Mouse (Mus musculus) heart, adult 9 months (tissue): ENCODE measurements around the gene 4930558K02Rik.

Source experiments
- DNase-seq, 2 experiments: peaks; one replicate each; pipeline ENCODE4 v3.0.0; 2022; ENCODE audit warnings: low spot score in 2 of 2

4930558K02Rik gene

DNA sequence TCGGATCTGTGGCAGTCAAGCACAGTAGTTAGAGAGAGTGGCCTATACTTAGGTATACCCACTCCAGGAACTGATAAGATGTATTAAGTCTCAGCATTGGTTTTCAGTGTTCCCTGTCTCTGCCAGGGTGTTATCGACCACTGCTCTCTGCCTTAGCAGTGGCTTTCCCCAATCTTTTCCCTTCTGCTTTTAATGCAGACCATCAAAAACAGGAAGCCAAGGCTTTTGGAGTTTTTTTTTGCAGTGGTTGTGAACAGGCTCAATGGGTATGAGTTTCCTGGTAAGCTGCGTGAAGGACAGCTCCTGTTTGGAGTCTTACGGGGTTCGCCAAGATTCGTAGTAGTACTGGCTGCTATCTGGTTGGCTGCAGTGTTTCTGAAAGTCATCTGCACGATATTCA, 13.0 kb upstream of the 4930558K02Rik start:
- no peak for DNase-seq

DNA sequence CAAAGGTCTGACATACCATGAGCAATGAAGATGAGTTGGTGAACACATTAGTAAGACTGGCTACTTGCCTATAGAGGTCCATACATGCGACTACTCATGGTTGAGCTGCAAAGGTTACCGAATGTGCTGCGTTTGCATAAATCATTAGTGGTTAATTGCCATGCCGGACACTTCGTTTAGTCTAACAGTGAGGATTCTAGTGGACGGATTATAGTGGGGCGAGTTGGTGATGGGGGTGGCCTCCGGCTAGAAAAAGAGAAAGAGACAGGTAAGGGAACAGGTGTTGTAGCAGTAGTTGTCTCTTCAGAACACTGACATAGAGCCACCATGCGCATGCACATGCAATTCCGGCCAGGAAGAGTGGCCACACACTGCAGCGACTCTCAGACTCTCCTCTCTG, 12.4 kb upstream of the 4930558K02Rik start:
- DNase-seq: no peak

DNA sequence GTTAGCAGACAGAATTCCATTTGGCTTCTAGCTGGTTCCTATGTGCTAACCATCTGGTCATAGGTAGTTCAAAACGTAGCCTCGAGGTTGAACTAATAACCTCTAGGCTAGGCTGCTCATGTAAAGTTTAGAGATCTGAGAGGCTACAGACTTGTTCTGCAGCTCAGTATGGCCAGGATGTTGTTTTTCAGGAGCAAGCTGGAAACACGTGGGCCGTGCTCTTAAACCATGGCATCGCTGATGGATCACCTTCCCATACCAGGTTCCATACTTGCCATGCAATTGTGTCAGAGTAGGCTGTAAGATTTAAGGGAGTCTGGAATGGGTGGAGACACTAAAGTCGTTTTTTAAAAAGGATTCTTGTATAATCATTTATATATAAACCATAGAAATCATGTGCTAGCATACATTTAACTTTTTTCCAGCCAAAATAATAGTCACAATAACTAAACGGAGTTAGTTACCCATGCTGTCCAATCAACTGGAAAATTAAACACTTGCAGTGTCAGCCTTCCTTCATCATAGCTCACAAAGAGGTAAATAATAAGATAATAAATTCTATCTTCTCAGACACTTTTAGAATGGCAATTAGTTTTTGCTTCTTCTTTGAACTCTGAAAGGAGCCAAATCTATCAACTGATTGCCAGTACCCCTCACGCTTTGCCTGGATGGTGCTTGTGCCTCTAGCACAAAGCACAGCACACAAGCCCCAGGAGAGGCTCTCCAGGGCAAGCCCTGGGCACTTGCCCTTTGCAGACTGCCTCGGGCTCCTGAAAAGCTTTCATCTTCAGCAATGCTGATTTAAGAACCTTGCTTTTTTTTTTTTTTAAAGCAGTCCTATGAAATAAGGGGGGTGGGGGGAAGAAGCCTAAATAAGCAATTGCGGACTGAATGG, 11.5 kb upstream of the 4930558K02Rik start:
- no peak for DNase-seq

DNA sequence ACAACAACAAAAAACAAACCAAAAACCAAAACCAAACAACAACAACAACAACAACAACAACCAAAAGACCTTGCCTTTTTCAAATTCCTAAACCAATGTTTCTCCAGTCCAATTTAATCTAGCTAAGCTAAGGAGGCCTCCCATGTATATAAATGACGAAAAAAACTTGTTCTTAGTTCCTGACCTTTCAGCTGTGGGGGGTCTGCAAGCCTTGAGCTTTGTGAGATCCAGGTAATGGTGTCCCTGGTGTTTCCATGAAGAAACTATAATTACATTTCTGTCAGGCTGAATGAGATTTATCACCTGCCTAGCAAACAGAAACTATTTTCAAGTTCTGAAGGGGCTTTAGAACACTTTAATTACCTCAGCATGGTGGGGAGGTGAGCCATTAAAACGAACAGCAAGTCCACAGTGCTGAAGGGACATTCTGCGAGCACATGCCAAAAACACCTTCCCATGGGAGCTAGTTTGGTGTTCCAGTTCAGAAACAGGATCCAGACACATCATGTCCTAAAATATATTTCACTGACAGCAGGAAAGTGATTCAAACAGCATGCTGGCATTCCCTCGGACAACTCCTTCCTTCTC, 4.6 kb upstream of the 4930558K02Rik start:
- peak; percentile 56 to 60 for DNase-seq

DNA sequence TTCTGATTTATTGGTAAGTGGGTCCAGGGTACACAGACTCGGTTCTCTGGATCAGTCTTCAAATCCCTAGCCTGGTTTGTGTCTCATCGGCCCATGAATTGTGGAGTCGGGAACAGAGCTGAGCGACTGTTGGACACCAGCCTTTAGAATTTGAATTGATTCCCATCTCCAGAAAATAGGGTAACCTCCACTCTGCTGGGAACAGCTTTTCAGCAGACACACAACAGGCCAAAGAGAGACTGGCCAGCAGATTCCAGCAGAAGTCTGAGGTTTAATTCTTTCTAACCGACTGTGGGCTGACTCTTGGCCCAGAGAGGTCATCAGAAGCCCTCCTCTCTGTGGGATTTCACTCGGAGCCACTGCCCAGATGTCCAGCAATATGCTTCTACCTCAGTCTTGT, 4.0 kb upstream of the 4930558K02Rik start:
- DNase-seq: peak; percentile 46 to 65

DNA sequence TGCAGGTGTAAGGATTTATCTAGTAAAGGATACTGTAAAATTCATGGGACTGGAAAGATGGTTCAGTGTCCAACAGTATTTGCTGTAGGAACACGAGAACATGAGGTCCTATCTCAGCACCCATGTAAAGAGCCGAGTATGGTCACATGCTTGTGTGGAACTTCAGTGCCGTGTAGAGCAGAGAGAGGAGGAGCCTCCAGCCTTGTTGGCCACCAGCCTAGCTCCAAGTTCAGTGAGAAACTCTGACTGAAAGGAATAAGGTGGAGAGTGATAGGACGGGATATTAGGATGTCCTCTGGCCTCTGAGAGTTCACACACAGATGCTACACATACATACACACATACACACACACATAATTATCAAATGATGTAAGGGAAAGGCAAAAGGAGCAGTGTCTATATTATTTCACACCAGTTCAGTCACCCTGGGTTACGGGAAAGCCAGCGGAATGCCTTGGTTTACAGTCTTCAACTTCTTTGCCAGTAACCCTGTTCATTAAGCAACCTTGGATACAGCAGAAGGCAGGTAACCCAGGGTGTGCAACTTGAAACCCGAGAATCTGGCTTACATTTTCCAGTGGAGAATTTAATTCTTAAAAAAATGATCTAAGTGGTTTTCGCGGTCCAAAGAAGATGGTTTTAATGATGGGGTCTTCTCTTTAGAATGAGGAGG, 1.3 kb upstream of the 4930558K02Rik start:
- DNase-seq: no peak

DNA sequence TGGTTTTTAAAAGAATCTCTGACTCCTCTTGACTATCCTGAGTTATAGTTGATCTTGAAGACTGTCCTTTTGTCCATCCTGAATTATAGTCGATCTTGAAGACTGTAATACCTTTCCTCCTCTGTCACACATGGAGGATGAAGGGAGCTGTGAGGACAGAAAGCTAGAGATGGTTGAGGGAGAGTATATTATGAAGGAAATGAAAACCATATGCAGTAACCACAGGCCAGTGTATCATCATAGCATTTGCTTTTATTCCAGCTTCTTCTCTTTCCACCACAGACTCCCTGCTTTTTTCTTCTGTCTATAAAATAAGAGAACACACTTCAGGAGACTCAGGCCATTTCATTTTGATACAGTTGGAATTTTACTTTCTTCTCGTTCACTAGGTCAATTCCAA, 610 bp upstream of the 4930558K02Rik start:
- no peak for DNase-seq

DNA sequence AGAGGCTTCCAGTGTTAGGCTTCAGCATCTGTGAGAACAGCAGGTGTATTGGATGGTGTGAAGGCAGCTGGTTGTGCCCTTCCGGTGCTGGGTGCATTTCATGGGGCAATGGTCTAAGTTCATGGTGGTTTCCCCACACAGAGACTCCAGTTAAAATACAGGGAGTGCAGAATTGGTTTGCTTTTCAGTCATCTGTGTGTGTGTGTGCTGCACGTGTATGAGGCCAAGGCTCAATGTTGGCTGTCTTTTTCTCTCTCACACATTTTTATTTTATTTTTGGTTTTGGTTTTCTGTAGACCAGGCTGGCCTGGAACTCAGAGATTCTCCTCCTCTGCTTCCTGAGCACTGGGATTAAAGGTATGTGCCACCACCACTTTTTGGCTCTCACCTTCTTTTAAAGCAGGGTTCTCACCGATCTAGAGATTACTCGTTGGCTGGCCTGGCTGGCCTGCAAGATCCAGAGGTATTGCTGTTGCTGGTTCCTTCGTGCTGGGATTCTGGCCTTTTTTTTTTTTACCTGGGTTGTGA, 1.2 kb downstream of the 4930558K02Rik start:
- no peak for DNase-seq

DNA sequence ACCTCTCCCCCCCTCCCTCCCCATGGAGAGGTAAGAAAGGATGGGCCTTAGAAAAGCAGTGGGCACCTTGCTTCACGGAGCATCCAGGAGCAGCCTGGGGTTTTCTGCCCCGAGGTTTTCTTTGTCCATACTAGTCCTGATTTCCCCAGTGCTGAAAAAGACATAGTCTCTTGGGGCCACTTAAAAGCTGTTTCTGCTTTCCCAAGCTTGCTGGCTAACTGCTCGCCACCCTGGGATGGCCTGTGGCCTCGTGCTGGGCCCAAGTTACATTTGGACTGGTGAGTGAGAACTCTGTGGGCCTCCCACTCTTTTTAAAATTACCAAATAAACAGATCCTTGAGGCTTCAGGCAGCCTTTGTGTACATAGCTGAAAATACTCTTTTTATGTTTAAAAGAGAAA, 2.1 kb downstream of the 4930558K02Rik start:
- DNase-seq: peak; percentile 44 to 60

DNA sequence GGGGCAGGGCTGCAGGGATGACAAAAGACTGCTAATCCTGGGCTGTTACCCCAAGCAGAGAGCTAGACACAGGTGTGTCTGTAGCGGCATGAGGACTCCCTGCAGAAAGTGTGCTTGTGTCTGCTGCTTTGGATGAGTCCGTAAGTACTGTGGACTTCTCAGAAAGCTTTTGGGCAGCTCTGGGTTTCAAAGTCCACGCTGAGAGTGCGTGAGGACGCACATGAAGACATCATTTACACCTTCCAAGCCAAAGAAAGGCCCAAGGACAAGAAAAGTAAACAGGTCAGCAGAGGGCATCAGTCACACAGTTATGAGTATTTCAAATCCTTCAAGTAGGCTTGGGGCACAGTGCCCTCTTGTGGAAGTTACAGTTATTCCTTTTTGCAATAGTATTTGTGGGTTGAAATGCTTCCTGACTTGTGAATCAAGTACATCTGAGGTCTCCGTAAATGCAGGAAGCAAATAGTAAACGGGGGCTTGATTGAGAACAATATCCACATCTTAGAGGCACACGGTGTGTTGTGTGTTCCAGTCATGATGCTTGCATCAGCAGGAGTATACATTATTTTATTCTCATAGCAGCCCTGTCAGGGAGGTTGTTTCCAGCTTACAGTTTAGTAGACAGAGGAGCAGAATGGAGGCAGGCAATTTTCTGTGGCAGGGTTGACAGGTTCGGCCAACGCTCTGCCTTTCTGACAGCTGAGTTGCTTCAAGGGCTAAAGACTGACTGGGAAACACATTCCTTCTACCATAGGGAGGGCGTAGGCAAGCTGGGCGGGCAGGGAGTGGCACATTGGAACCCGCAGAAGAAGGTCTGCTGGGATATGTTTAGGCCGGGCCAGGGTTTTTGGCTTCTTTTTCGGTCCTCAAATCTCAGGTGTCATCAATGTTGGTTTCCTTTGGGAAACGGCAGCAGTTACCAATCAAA, 2.9 kb downstream of the 4930558K02Rik start:
- DNase-seq: peak; percentile 61 to 82

DNA sequence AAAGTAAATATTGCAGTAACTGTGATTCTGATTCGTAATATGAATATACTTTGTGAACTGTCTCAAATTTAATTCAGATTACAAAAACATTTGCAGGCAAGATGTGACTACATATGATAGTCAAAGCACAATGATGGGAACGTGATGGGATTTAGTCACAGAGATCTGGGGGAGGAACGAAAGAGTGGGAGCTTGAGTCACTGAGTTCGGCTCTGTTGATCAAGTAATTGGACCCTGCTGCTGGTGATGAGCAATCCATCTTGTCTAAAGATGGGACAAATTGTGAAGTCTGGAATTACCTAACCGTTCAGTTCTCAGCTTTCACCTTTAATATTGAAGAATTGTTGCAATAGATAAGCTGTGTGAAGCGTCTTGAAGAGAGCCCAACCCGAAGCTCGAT, 7.2 kb downstream of the 4930558K02Rik start:
- no peak for DNase-seq

DNA sequence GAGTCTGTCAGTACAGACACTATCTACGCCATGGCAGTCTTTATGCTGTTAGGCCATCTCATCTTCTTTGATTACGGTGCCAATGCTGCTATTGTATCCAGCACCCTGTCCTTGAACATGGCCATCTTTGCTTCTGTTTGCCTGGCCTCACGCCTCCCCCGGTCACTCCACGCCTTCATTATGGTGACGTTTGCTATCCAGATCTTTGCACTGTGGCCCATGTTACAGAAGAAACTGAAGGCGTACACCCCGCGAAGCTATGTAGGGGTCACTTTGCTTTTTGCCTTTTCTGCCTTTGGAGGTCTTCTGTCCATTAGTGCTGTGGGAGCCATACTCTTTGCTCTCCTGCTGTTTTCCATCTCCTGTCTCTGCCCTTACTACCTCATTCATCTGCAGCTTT, 8.6 kb downstream of the 4930558K02Rik start:
- no peak for DNase-seq

DNA sequence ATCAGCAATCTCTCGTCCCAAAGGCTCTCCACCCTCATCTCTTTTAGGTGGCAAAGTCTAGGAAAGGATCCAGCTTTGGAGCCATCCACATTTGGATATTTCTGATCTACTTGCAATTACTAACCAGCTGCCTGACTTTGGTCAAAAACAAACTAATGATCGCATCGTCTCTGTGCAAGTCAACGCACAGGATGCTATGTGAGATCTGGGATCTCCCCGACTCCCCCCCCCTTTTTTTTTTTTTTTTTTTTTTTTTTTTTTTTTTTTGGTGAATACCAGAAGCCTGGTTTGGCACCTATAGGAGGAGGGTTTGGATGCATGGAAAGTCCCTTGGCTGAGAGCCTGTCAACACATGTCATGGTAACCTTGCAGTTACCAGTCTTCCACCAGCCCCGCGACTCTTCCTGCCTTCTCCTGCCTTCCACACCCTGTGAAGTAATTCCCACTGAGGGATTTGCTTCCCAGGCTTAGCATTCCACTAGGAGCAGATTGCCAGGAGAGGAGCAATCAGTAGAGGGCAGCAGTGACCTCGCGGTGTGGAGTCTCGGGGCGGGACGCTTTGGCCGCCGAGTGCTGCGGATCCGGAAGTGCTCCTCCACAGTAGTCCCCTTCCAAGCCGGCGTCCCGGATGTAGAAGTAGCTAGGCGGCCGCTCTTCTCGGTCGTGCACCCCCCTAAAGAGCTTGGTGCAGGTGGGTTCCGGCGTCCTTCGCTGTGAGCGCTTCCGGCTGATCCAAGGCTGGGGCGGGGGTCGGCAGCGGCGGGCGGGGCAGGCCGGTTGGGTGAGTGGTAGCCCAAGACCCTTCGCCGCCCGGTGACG, 10.6 kb downstream of the 4930558K02Rik start, which contains the start of gene Pigc:
TSS of gene Pigc (plus strand) at position 598 of the 819 bp plus-strand sequence.
- DNase-seq: peak; percentile 91 to 95

DNA sequence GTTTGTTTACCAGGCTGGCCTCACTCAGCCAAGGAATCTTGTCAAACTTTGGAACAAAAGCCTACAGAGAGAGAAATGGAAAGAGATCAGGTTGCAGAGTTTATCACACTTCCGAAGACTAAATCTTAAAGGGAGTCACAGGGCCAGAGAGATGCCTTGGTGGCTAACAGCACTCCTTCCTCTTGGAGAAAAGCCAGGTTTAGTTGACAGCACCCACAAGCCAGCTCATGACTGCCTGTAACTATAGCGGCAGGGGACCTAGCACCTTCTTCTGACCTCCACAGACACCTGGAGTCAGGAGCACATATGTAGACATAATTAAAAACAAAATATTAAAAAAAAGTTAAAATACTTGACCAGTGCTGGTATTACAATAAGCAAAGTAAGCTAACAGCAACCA, 11.5 kb downstream of the 4930558K02Rik start:
- DNase-seq: no peak

DNA sequence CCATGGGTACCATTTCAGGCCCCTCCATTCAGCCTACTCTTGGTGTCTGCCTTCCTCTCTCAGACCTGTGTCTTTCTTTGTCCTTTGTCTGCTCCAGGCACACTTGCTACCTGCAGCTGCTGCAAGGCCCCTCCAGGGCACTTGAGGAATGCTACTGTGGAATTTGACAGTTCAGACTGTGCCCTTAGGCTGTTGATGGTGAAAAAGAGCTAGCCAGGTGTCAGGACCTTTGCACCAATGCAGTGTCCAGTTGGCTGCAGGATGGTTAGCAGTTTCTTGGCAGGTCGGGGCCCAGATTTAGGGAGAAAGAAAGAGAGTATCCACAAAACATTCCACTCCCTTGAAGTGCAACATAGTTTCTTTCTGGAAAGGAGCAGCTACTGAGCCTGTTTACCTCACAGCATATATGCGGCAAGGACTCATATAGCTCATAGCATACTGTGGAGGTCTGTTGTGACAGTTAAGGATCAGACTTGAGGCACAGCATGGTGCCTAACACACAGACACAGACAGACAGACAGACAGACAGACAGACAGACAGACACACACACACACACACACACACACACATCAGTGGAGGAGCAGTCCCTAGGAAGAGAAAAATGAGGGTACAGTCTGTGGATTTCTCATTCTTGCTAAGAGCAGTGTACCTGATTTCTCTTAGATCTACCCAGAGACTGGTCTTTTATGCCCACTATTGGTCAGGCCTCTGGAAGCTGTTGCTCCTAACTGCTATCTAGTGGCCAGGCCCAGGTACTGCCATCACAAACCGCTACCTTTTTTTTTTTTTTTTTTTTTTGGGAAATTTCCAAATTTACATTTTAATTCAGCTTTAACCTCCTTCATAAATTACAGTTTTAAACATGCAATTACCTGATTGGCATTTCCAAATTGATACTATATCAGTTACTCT, 16.7 kb downstream of the 4930558K02Rik start:
- DNase-seq: no peak

DNA sequence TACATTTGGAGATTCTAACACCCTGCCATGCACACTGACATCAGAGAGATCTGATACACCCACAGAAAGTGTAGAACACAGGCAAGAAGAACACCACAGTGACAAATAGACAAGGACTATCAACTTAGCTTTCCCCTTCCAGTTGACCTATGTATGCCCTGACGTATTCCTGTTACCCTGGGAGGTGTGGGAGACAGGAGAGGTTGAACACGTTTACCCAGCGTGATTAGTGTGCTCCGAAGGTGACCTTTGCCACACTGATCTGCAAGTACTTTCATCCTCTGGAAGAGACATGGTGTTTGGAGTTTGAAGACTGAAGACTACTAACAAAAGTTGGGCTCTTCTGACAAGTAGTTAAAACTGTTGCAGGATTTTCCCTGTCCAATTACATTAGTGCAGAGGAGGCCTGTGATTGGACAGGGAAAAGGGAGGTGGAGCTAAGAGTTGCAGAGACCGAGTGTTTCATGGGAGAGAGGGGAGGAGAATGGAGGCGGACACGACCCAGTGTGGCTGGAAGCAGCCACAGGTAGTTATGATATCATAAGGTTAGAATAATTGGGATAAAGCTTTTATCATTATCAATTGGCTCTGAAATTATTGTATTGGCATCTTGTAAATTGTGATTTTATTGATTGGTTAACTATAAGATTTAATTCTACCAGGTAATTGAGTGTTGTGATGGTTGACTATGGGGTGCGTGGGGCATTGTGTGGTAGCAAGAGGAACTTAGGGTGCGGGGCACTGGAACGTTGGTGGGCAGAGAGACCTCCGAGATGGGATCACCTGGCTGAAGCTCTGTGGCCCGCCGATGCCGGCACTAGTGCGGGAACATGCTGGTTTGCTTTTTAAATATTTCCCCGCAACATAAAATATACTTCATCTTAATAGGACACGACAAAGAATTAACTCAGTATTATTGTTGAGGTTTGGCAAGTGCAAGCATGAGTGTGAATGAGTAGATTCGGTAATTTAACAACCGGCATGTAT, 21.2 kb downstream of the 4930558K02Rik start:
- DNase-seq: no peak

DNA sequence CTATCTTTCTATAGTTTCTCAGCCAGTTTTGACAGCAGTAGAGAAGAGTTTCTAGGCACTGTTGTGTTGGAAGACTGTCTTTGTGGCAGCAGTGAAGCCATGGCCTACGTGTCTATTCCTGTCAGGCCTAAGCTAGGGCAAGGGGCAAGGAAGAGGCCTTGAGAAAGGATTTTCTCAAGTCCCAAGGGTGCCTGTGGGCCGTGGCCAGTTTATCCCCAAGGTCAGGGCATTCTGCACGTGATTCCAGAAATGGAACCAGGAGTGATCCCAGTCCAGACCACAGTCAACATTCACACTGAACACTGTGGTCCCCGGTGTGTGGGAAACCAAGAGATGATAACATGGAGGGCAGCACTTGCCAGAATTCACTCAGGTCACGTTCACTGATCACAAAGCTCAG, 23.6 kb downstream of the 4930558K02Rik start:
- DNase-seq: no peak

DNA sequence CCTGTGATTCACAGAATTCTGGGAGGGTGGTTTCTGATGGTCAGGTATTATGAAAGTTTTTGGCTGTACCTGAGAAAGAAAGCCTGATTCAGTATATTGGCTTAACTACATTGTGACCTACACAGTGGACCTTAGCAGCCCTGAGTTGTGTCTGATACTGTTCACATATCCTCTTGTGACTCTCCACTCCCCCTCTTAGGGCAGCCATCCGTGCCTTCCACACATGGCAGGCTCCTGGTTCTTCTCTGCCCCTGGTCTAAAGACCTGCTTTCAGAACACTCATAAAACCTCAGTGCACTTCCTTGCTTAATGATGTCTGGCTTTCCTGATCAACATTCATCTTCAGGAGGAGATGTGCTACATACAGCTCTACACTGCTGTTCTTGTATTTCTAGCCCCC, 26.8 kb downstream of the 4930558K02Rik start:
- no peak for DNase-seq
